Mouse (Mus musculus) heart, postnatal 0 days (tissue): ENCODE measurements around the gene Ano8. TPM values are rescaled to one million over a fixed set of nuclear protein-coding genes. Genes with fewer than 3 reads are reported as not detected.

ENCODE experiments used
- ATAC-seq: fragments of 200-750 bp; cut with Nextera tagmentation; 2 replicates; pipeline ENCODE4 v1.8.0; 2017; ENCODE audit warnings: low read depth, moderate number of reproducible peaks, moderate library complexity; ENCODE audit not compliant: insufficient read depth
- DNase-seq: peaks from one replicate; pipeline ENCODE4 v3.0.0-alpha.2; 2016; ENCODE audit warnings: low spot score
- H3K27ac ChIP-seq: fragments of 300-500 bp; sonication (generic); 2 replicates; pipeline ENCODE4 v1.5.1; 2014; ENCODE audit warnings: low read depth, mild to moderate bottlenecking
- H3K27me3 ChIP-seq: fragments of 300-500 bp; sonication (generic); 2 replicates; pipeline ENCODE4 v1.6.1; 2014; ENCODE audit warnings: low read length, mixed read lengths; ENCODE audit not compliant: control insufficient read depth, insufficient read depth
- H3K36me3 ChIP-seq: fragments of 300-500 bp; sonication (generic); replicated peaks from 2 replicates; pipeline ENCODE4 v1.6.1; 2014; ENCODE audit warnings: low read length, mixed read lengths; ENCODE audit not compliant: control insufficient read depth, insufficient read depth
- H3K4me1 ChIP-seq: fragments of 300-500 bp; sonication (generic); 2 replicates; pipeline ENCODE4 v1.6.1; 2014; ENCODE audit warnings: antibody characterized with exemption; ENCODE audit not compliant: control insufficient read depth, insufficient read depth
- H3K4me2 ChIP-seq: fragments of 300-500 bp; sonication (generic); 2 replicates; pipeline ENCODE4 v1.6.1; 2014; ENCODE audit warnings: low read depth, mild to moderate bottlenecking, low read length, moderate library complexity
- H3K4me3 ChIP-seq: fragments of 300-500 bp; sonication (generic); 2 replicates; pipeline ENCODE4 v1.5.1; 2014; ENCODE audit warnings: low read depth, low read length
- H3K9ac ChIP-seq: fragments of 300-500 bp; sonication (generic); replicated peaks from 2 replicates; pipeline ENCODE4 v1.6.1; 2014; ENCODE audit warnings: low read depth, low read length, mixed read lengths
- H3K9me3 ChIP-seq: fragments of 300-500 bp; sonication (generic); replicated peaks from 2 replicates; pipeline ENCODE4 v1.6.1; 2016; ENCODE audit warnings: low read length; ENCODE audit not compliant: control insufficient read depth
- CTCF ChIP-seq: IDR thresholded peaks from 2 replicates; pipeline ENCODE4 v1.5.1; 2016; ENCODE audit warnings: antibody characterized with exemption, control low read depth, low read depth
- EP300 ChIP-seq: IDR thresholded peaks from 2 replicates; pipeline ENCODE4 v1.6.1; 2016; ENCODE audit warnings: antibody characterized with exemption, low read depth
- WGBS: fragments of 180-500 bp; shearing (Covaris S2); extraction: QIAGEN DNeasy Blood & Tissue Kit; methylation state at CpG from one replicate; pipeline ENCODE4 v1.1.7; 2014; 5-methylcytosine and 5-hydroxymethylcytosine counted together
- polyA plus RNA-seq: library from polyadenylated mRNA; unstranded; fragments of >200 nt; fragmentation: Nextera tagmentation; extraction: Ambion mirVana; gene quantifications from 2 replicates; pipeline ENCODE4 v1.2.1, GENCODE M21; 2015
- total RNA-seq: library from RNA; depleted of rRNA; stranded (reverse); fragments of >200 nt; gene quantifications from 2 replicates; pipeline ENCODE4 v1.2.3, GENCODE M21; 2014; ENCODE audit warnings: low replicate concordance

Gene Ano8
- total and polyA plus RNA-seq, 2 experiments from 2014 or later: 0.74 to 10.8 TPM

DNA sequence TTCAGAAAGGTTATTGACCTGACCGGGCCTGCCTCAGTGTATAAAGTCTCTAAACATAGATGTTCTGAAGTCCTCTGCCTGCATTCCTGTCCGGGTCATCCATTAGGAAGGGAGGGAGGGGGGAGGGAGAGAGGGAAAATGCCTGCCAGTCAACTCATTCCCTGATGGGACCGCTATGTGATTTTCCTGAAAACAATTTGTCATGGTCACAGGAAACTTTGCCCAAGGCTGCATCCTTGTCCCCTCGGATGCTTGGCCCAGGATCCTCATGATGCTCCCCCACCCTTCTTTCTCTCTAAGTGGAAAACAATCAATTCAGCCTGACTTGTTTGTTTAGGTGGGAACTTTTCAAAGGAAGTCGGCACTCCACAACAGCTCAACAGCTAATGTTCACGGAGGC, 31.0 kb upstream of the Ano8 start:
- Histone ChIP-seq H3K36me3 (no peaks in the 10 kb centered on the region), H3K27me3 (peaks cover 11% of the 10 kb centered on the region; the same call in 1 of the 2 replicates), H3K4me3 (no peak overlapping the region), H3K27ac (no peak overlapping the region), H3K4me1 (peaks cover 4% of the 10 kb centered on the region; the same call in 1 of the 2 replicates), H3K9me3 (no peaks in the 10 kb centered on the region), H3K9ac (no peak overlapping the region), H3K4me2 (no peak overlapping the region)
- TF ChIP-seq CTCF (no peak), EP300 (no peak)
- ATAC-seq: no peak
- 25% methylated on average over 6 of the region's 6 CpGs for WGBS
- no peak for DNase-seq

DNA sequence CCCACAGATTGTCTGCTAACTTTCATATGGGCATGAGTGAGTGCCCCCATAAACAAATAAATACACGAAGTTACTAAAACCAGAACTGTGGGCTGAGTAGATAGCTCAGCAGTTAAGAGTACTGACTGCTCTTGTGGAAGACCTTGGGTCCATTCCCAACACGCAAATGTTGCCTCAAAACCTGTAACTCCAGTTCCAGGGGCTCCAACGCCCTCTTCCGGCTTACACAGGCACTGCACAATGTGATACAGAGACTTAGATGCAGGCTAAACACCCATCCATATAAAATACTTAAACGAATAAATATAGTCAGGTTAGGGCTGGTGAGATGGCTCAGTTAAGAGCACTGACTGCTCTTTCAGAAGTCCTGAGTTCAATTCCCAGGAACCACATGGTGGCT, 29.3 kb upstream of the Ano8 start:
- Histone ChIP-seq H3K4me1 (no peaks in the 10 kb centered on the region), H3K36me3 (no peaks in the 10 kb centered on the region), H3K9ac (no peak overlapping the region), H3K27me3 (peaks cover 17% of the 10 kb centered on the region), H3K27ac (no peak overlapping the region), H3K9me3 (no peaks in the 10 kb centered on the region), H3K4me3 (no peak overlapping the region), H3K4me2 (no peak overlapping the region)
- DNase-seq (no peak), ATAC-seq (no peak)
- whole genome bisulfite sequencing: 66% methylated on average over 5 of the region's 5 CpGs
- TF ChIP-seq EP300 (no peak), CTCF (no peak)

DNA sequence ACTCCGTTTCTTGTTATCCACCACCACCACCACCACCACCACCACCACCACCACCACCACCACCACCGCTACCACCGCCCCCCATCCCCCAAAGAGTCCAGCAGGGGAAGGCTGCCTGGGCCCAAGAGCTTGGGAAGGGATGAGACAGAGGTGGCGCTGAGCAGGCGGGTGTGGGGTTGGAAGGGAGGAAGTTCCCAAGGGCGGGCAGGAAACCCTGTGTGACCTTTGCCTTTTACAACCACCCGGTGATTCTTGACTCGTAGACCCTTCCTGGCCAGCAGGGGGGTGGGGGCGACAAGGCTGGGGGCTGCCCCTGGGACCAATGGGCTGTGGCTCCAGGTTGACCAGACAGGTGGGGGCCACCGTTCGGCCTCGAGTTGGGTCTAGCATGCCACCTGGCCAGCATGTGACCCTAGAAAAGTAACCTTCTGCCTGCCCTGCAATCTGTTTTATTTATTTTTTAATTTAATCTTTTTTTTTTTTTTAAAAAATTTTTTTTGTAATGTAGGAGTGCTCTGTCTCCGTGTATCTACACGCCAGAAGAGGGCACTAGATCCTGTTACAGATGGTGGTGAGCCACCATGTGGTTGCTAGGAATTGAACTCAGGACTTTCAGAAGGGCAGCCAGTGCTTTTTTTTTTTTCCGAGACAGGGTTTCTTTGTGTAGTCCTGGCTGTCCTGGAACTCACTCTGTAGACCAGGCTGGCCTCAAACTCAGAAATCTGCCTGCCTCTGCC, 27.4 kb upstream of the Ano8 start:
- no peak overlapping the region for H3K4me3 ChIP-seq
- no peak overlapping the region for H3K4me2 ChIP-seq
- 64% methylated on average over 15 of the region's 15 CpGs for WGBS
- H3K36me3 ChIP-seq: no peaks in the 10 kb centered on the region
- no peaks in the 10 kb centered on the region for H3K4me1 ChIP-seq
- ATAC-seq (no peak), DNase-seq (no peak)
- no peaks in the 10 kb centered on the region for H3K9me3 ChIP-seq
- H3K9ac ChIP-seq: no peak overlapping the region
- TF ChIP-seq CTCF: no peak
- no peak for TF ChIP-seq EP300
- H3K27ac ChIP-seq: no peak overlapping the region
- peaks cover 31% of the 10 kb centered on the region for H3K27me3 ChIP-seq

DNA sequence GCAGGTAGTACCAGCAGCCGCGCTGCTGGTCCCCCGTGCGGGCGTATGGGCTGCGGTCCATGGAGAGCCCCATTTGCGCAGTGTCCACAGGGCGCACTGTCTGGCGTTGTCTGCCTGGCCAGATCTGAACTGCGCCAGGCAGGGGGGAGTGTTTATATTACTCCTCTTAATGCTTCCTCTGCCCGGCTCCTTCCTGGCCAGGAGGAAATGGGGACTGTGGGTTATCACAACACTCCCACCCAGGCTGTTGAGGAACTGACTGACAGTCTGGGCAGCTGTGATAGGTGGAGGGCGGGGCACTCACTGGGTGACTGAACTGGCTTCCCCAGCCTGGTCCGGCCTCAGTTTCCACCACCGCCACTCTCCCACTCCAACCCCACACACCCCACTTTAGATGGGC, 25.9 kb upstream of the Ano8 start, which contains the start of gene Plvap:
Gene Plvap (minus strand): TSS at position 109 of the 400 bp plus-strand sequence.
- no peaks in the 10 kb centered on the region for H3K9me3 ChIP-seq
- H3K4me1 ChIP-seq: 0 out of 2 replicates have a peak, but pooled peaks cover 3% of the 10 kb centered on the region
- H3K9ac ChIP-seq: no peak within 1 kb of the TSS
- peak; percentile 13; the same call in 1 of the 2 replicates for ATAC-seq
- no peaks in the 10 kb centered on the region for H3K36me3 ChIP-seq
- peak within 1 kb of the TSS; percentile 23 for H3K4me2 ChIP-seq
- H3K27ac ChIP-seq: no peak within 1 kb of the TSS
- TF ChIP-seq CTCF: no peak
- H3K4me3 ChIP-seq: peak within 1 kb of the TSS; percentile 15
- 27% methylated on average over 12 of the region's 14 CpGs for WGBS
- no peak for DNase-seq
- H3K27me3 ChIP-seq: peaks cover 46% of the 10 kb centered on the region

DNA sequence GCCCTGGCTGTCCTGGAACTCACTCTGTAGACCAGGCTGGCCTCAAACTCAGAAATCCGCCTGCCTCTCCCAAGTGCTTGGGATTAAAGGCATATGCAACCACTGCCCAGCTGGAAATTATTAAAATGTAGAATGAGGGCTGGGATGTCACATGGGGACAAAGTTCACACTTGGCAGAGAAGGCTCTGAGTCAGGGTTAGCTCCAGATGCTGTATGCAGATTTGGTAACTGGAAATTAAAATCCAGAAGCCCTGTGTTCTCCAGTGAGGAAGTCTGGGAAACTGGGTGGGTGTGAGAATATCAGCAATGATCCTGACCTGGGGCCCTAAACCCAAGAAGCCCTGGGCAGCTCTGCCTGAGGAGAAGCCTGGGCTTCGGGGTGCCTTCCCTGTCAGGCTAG, 23.6 kb upstream of the Ano8 start:
- H3K9ac ChIP-seq: no peak overlapping the region
- no peak overlapping the region; the same call in 1 of the 2 replicates for H3K4me2 ChIP-seq
- DNase-seq (no peak), ATAC-seq (no peak)
- no peak overlapping the region for H3K4me3 ChIP-seq
- 0 out of 2 replicates have a peak, but pooled peaks cover 3% of the 10 kb centered on the region for H3K4me1 ChIP-seq
- H3K27me3 ChIP-seq: peaks cover 62% of the 10 kb centered on the region
- no peak overlapping the region for H3K27ac ChIP-seq
- H3K9me3 ChIP-seq: no peaks in the 10 kb centered on the region
- 67% methylated on average over 2 of the region's 2 CpGs for whole genome bisulfite sequencing
- TF ChIP-seq CTCF: no peak
- H3K36me3 ChIP-seq: no peaks in the 10 kb centered on the region
